Mouse (Mus musculus) intestine, postnatal 0 days (tissue): ENCODE measurements around the gene Golga5. TPM values are rescaled to one million over a fixed set of nuclear protein-coding genes. Genes with fewer than 3 reads are reported as not detected.
"Not testable (repeated sequence)": the region's sequence is repeated elsewhere in the genome, so short reads cannot be mapped to it uniquely, and the experiment has no call there.

Experiments used
- ATAC-seq: fragments of 200-750 bp; cut with Nextera tagmentation; 2 replicates; pipeline ENCODE4 v1.8.0; 2017; ENCODE audit warnings: mild to moderate bottlenecking, moderate TSS enrichment, moderate library complexity
- H3K27ac ChIP-seq: fragments of 300-500 bp; sonication (generic); 2 replicates; pipeline ENCODE4 v1.5.1; 2014; ENCODE audit warnings: mild to moderate bottlenecking, low read depth, low read length, moderate library complexity
- H3K27me3 ChIP-seq: fragments of 300-500 bp; sonication (generic); replicated peaks from 2 replicates; pipeline ENCODE4 v1.6.1; 2014; ENCODE audit warnings: low read length, mixed read lengths; ENCODE audit not compliant: control insufficient read depth, insufficient read depth
- H3K36me3 ChIP-seq: fragments of 300-500 bp; sonication (generic); 2 replicates; pipeline ENCODE4 v1.6.1; 2014; ENCODE audit warnings: mild to moderate bottlenecking, moderate library complexity; ENCODE audit not compliant: control insufficient read depth, insufficient read depth
- H3K4me1 ChIP-seq: fragments of 300-500 bp; sonication (generic); replicated peaks from 2 replicates; pipeline ENCODE4 v1.6.1; 2014; ENCODE audit warnings: antibody characterized with exemption, low read length, mixed read lengths; ENCODE audit not compliant: control insufficient read depth, insufficient read depth
- H3K4me2 ChIP-seq: fragments of 300-500 bp; sonication (generic); replicated peaks from 2 replicates; pipeline ENCODE4 v1.6.1; 2014; ENCODE audit warnings: low read depth, mild to moderate bottlenecking, moderate library complexity
- H3K4me3 ChIP-seq: fragments of 300-500 bp; sonication (generic); 2 replicates; pipeline ENCODE4 v1.5.1; 2014; ENCODE audit warnings: low read depth, low read length
- H3K9ac ChIP-seq: fragments of 300-500 bp; sonication (generic); 2 replicates; pipeline ENCODE4 v1.6.1; 2014; ENCODE audit warnings: mild to moderate bottlenecking, low read depth, low read length
- H3K9me3 ChIP-seq: fragments of 300-500 bp; sonication (generic); 2 replicates; pipeline ENCODE4 v1.6.1; 2016; ENCODE audit warnings: mixed run types; ENCODE audit not compliant: control insufficient read depth
- CTCF ChIP-seq: sonication (generic); IDR thresholded peaks from 2 replicates; pipeline ENCODE4 v1.5.1; 2016; ENCODE audit warnings: low read depth, mild to moderate bottlenecking, control low read depth, antibody characterized with exemption, moderate library complexity
- WGBS: fragments of 180-500 bp; shearing (Covaris S2); extraction: QIAGEN DNeasy Blood & Tissue Kit; methylation state at CpG from one replicate; pipeline ENCODE4 v1.1.7; 2014; 5-methylcytosine and 5-hydroxymethylcytosine counted together
- polyA plus RNA-seq: library from polyadenylated mRNA; unstranded; fragments of >200 nt; fragmentation: Nextera tagmentation; extraction: Ambion mirVana; gene quantifications from 2 replicates; pipeline ENCODE4 v1.2.1, GENCODE M21; 2015

Gene Golga5
- polyA plus RNA-seq, 1 experiment from 2014 or later: 36.1 TPM

DNA sequence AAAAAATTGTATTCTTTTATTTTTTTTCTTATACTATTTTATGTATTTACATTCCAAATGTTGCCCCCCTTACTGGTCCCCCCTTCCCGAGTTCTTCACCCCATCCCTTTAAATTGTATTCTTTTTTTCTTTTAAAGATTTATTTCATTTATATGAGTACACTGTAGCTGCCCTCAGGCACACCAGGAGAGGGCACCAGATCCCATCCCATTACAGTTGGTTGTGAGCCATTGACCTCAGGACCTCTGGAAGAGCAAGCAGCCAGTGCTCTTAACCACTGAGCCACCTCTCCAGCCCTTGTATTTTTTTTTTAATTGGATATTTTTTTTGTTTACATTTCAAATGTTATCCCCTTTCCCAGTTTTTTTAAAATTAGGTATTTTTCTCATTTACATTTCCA is 799 bp upstream of the Golga5 start:
- 79% methylated on average over 1 of the region's 1 CpGs for WGBS
- TF ChIP-seq CTCF: peak; percentile 38; the same call in 1 of the 2 replicates
- Histone ChIP-seq H3K9ac (no peak overlapping the region), H3K27me3 (no peaks in the 10 kb centered on the region), H3K36me3 (peaks cover 8% of the 10 kb centered on the region), H3K27ac (no peak overlapping the region), H3K4me3 (no peak overlapping the region), H3K9me3 (no peaks in the 10 kb centered on the region), H3K4me2 (no peak overlapping the region), H3K4me1 (no peaks in the 10 kb centered on the region)
- ATAC-seq: no peak

DNA sequence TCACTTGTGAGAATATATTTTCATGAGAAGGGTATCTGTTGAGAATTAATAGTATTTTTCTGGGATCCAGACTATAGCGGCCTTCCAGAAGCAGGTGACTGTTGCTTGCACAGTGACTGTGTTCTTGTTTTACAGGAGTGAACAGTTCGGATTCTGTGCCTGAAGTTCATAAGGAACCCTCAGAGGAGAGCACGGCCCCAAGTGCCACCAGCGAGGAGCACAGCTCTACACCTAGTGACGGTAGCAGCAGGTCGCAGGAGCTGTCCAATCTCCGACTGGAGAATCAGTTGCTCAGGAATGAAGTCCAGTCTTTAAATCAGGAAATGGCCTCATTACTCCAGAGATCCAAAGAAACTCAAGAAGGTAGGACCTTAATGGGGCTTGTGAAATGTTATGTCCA is 5.5 kb downstream of the Golga5 start:
- WGBS: 90% methylated on average over 7 of the region's 7 CpGs
- Histone ChIP-seq H3K9ac (no peak overlapping the region), H3K4me2 (no peak overlapping the region), H3K4me1 (no peaks in the 10 kb centered on the region), H3K36me3 (peaks cover 42% of the 10 kb centered on the region), H3K9me3 (no peaks in the 10 kb centered on the region), H3K4me3 (no peak overlapping the region), H3K27me3 (no peaks in the 10 kb centered on the region), H3K27ac (no peak overlapping the region)
- ATAC-seq: no peak
- TF ChIP-seq CTCF: no peak

DNA sequence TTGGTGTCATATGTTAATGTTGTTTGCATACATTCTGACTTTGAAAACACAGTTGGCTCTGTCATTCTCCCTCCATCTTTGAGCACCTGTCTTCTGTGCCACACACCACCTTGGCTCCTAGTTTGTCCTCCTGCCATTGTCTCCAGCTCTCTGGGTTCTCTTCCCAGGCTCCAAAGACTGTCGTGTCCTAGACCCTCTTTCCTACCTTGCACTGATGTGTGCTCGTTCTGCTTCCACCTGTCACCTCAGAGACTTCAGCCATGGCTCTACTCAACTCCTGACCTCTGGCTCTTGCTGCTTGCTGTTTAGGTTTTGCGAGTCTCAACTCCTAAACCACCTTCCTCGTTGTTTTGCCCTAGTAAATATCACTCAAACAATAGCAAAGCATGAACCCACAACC is 11.5 kb downstream of the Golga5 start:
- Histone ChIP-seq H3K9me3 (no peaks in the 10 kb centered on the region), H3K4me2 (no peak overlapping the region), H3K27me3 (no peaks in the 10 kb centered on the region), H3K9ac (no peak overlapping the region), H3K36me3 (peaks cover 72% of the 10 kb centered on the region), H3K4me3 (no peak overlapping the region), H3K4me1 (no peaks in the 10 kb centered on the region), H3K27ac (no peak overlapping the region)
- no peak for TF ChIP-seq CTCF
- ATAC-seq: no peak
- WGBS: 94% methylated on average over 4 of the region's 4 CpGs

DNA sequence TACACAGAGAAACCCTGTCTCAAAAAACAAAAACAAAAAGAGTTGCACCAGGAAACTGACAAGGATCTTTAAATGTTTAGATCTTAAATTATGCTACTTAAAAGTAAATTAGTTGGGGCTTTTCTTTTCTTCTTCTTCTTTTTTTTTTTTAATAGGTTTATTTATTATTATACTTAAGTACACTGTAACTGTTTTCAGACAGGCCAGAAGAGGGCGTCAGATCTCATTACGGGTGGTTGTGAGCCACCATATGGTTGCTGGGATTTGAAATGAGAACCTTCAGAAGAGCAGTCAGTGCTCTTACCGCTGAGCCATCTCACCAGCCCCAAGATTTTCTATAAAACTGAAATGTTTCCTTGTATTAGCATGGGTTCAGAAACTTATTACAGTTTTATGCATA is 16.0 kb downstream of the Golga5 start:
- WGBS: 63% methylated on average over 3 of the region's 3 CpGs

DNA sequence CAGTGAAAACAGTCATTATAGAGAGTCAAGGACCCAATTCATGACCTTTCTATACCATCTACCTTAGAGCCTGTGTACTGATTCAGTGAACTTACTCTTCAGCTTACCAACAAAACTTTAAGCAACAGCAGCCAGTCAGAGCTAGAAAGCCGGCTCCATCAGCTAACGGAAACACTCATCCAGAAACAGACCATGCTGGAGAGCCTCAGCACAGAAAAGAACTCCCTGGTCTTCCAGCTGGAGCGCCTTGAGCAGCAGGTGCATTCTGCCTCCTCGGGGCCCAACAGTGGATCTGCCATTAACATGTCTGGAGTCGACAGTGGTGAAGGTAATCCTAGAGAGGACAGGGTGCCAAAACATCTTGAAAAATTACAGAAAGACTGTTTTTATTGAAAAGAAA is 23.0 kb downstream of the Golga5 start:
- 91% methylated on average over 5 of the region's 5 CpGs for WGBS
- no peak overlapping the region for H3K4me2 ChIP-seq
- ATAC-seq: no peak
- no peak overlapping the region for H3K4me3 ChIP-seq
- peaks cover 76% of the 10 kb centered on the region for H3K36me3 ChIP-seq
- no peaks in the 10 kb centered on the region for H3K4me1 ChIP-seq
- H3K27ac ChIP-seq: no peak overlapping the region
- TF ChIP-seq CTCF: no peak
- H3K27me3 ChIP-seq: no peaks in the 10 kb centered on the region
- H3K9ac ChIP-seq: no peak overlapping the region
- no peaks in the 10 kb centered on the region for H3K9me3 ChIP-seq

More for the DNA sequence above, 16.0 kb downstream of the Golga5 start:
- Histone ChIP-seq H3K4me1 (no peaks in the 10 kb centered on the region), H3K27me3 (no peaks in the 10 kb centered on the region), H3K9me3 (no peaks in the 10 kb centered on the region), H3K36me3 (peaks cover 83% of the 10 kb centered on the region), H3K4me2 (no peak overlapping the region), H3K27ac (no peak overlapping the region), H3K9ac (no peak overlapping the region), H3K4me3 (no peak overlapping the region)
- no peak for ATAC-seq
- 0 out of 2 replicates have a peak, but pooled peaks have one; percentile 12 for TF ChIP-seq CTCF

DNA sequence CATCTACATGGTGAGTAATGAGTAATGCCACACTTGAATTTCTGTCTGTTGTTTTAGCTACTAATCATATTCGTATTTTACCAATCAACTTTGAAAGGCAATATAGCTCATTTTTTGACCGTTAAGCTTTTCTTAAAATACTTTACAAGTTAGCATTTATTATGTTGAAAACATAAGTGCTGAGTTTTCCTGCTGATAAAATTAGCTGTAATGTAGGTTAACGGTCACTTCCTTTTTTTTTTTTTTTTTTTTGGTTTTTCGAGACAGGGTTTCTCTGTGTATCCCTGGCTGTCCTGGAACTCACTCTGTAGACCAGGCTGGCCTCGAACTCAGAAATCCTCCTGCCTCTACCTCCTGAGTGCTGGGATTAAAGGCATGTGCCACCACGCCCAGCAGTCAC is 26.8 kb downstream of the Golga5 start:
- not testable (repeated sequence) for H3K27me3 ChIP-seq, H3K4me3 ChIP-seq, H3K4me2 ChIP-seq, H3K9me3 ChIP-seq, H3K4me1 ChIP-seq, ATAC-seq, H3K27ac ChIP-seq, H3K9ac ChIP-seq
- 86% methylated on average over 6 of the region's 6 CpGs for WGBS
- H3K36me3 ChIP-seq: peaks cover 63% of the 10 kb centered on the region

DNA sequence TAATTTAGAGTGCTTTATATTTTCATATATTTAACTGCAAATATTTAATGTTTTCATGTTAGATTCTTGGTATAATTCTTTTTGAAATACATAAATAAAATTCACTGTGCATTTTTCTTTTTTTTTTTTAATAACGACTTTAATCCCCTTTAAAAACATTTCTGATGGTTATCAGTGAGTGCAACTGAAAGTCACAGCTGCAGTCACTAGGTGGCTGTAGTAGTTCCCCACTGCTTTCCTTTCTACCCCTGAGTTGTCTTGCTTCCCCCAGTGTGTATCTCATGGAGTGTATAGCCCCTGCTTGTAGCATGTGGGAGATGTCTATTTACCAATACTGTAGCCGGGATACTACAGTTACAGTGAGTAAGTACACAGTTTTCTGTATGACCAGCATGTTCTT is 29.0 kb downstream of the Golga5 start:
- TF ChIP-seq CTCF: peak; percentile 41
- no peak overlapping the region for H3K4me3 ChIP-seq
- no peaks in the 10 kb centered on the region for H3K4me1 ChIP-seq
- ATAC-seq: no peak
- no peak overlapping the region for H3K27ac ChIP-seq
- no peak overlapping the region for H3K4me2 ChIP-seq
- no peak overlapping the region for H3K9ac ChIP-seq
- H3K27me3 ChIP-seq: no peaks in the 10 kb centered on the region
- no peaks in the 10 kb centered on the region for H3K9me3 ChIP-seq
- 76% methylated on average over 2 of the region's 2 CpGs for WGBS
- peaks cover 45% of the 10 kb centered on the region for H3K36me3 ChIP-seq
